Mouse (Mus musculus): Measurements from ENCODE around the gene Gltp. TPM values are rescaled to one million over a fixed set of nuclear protein-coding genes. Genes with fewer than 3 reads are reported as not detected.

Gltp gene
- polyA plus RNA-seq, 1 experiment: 134 TPM

DNA sequence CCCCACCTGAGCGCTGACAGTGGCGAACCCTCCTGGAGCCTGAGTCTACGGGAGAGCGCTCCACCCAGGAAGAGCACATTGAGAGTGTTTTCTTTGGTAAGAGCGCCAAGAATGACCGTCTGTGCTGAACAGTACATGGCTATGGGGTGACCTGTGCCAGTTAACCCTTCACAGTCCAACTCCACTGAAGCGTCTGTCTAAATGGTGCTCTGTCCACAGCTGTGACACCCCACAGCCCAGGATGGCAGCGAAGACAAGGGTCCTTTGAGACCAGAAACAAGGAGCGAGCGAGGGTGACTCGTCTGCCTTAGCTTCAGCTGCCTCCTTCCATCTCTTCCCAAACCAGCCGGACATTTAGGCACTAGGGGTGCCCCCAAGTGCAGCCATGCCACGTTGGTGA is 2.1 kb downstream of the Gltp start:
- 82% methylated on average over 13 of the region's 13 CpGs for WGBS
- Histone ChIP-seq H3K4me1 (ENCODE audit: control insufficient read depth, insufficient read depth, insufficient read length) (peaks cover 27% of the 10 kb centered on the region; the same call in 1 of the 2 replicates), H3K4me3 (ENCODE audit: extremely low read depth, insufficient read depth, insufficient read length) (no peak overlapping the region), H3K36me3 (ENCODE audit: control insufficient read depth, insufficient read depth, low read length) (no peaks in the 10 kb centered on the region), H3K27ac (ENCODE audit: insufficient read depth, low read length) (no peak overlapping the region), H3K27me3 (ENCODE audit: control insufficient read depth, insufficient read depth, low read length) (no peaks in the 10 kb centered on the region)
- TF ChIP-seq POLR2A (IDR thresholded peaks at IDR 0.05; ENCODE audit: low read depth, low read length) (no peak), CTCF (IDR thresholded peaks at IDR 0.05; ENCODE audit: extremely low read depth, insufficient read depth, insufficient read length, insufficient replicate concordance) (no peak)
- DNase-seq (ENCODE audit: low read depth in 1 of 2, low spot score in 2 of 2): no peak

DNA sequence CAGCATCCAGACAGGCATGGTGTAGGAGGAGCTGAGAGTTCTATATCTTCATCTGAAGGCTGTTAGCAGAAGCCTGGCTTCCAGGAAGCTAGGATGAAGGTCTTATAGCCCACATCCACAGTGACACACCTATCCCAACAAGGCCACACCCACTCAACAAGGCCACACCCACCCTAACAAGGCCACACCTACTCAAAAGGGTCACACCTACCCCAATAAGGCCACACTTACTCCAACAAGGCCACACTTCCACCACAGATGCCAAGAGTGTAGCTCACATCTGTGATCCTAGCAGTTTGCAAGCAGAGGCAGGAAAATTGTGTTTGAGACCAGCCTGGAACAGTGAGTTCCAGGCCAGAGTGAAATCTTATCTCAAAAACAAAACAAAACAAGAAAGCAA is 2.9 kb downstream of the Gltp start:
- H3K4me1 ChIP-seq (ENCODE audit: control insufficient read depth, insufficient read depth, insufficient read length): peaks cover 27% of the 10 kb centered on the region; the same call in 1 of the 2 replicates
- H3K27me3 ChIP-seq (ENCODE audit: control insufficient read depth, insufficient read depth, low read length): no peaks in the 10 kb centered on the region
- H3K4me3 ChIP-seq (ENCODE audit: extremely low read depth, insufficient read depth, insufficient read length): no peak overlapping the region
- H3K27ac ChIP-seq (ENCODE audit: insufficient read depth, low read length): no peak overlapping the region
- TF ChIP-seq CTCF (IDR thresholded peaks at IDR 0.05; ENCODE audit: extremely low read depth, insufficient read depth, insufficient read length, insufficient replicate concordance): no peak
- TF ChIP-seq POLR2A (IDR thresholded peaks at IDR 0.05; ENCODE audit: low read depth, low read length): no peak
- DNase-seq (ENCODE audit: low read depth in 1 of 2, low spot score in 2 of 2): no peak
- no peaks in the 10 kb centered on the region for H3K36me3 ChIP-seq (ENCODE audit: control insufficient read depth, insufficient read depth, low read length)

DNA sequence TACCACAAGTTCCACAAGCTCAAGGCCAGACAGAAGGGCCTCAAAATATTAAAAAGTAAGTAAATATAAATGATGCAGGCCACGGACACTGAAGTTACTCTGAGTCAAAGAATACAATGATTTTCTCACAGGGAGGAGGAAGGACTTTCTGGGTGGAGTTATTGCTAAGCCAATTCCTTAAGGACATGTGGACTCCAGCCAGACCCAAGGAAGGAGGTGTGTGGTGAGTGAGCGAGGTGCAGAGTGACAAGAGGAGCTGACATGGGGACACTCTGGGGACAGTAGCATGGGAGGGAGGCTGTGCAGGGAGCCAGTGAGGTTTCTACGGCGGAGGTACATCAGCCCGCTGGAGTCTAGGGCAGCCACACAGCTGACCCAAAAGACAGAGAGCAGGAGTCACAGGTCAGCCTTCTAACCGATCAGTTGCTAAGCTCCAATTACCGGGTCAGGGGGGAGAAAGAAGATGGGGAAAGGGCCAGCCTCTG is 4.0 kb downstream of the Gltp start:
- Histone ChIP-seq H3K36me3 (ENCODE audit: control insufficient read depth, insufficient read depth, low read length) (no peaks in the 10 kb centered on the region), H3K27ac (ENCODE audit: insufficient read depth, low read length) (no peak overlapping the region), H3K27me3 (ENCODE audit: control insufficient read depth, insufficient read depth, low read length) (no peaks in the 10 kb centered on the region), H3K4me3 (ENCODE audit: extremely low read depth, insufficient read depth, insufficient read length) (no peak overlapping the region), H3K4me1 (ENCODE audit: control insufficient read depth, insufficient read depth, insufficient read length) (peaks cover 30% of the 10 kb centered on the region; the same call in 1 of the 2 replicates)
- no peak for DNase-seq (ENCODE audit: low read depth in 1 of 2, low spot score in 2 of 2)
- 88% methylated on average over 7 of the region's 7 CpGs for WGBS
- TF ChIP-seq POLR2A (IDR thresholded peaks at IDR 0.05; ENCODE audit: low read depth, low read length): no peak
- no peak for TF ChIP-seq CTCF (IDR thresholded peaks at IDR 0.05; ENCODE audit: extremely low read depth, insufficient read depth, insufficient read length, insufficient replicate concordance)

DNA sequence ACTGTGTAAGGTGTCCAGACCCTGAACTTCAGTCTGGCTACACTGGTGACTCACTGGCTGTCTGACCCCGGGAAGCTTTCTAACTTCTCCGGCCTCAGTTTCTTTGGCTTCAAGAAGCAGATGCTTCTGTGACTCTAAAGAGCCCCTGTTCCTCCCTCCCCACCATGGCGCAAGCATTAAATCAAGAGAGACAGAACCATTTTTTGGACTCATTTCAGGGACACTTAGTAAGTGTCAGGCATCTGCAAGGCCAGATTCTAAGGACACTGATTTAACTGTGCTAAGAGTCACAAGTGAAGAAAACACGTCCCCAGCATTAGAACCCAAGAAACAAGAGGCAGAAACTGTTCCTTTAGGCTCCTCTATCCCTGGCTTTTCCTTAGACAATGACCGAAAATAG is 4.8 kb downstream of the Gltp start:
- WGBS: 85% methylated on average over 5 of the region's 5 CpGs
- Histone ChIP-seq H3K4me1 (ENCODE audit: control insufficient read depth, insufficient read depth, insufficient read length) (peaks cover 35% of the 10 kb centered on the region; the same call in 1 of the 2 replicates), H3K4me3 (ENCODE audit: extremely low read depth, insufficient read depth, insufficient read length) (no peak overlapping the region), H3K27ac (ENCODE audit: insufficient read depth, low read length) (no peak overlapping the region), H3K36me3 (ENCODE audit: control insufficient read depth, insufficient read depth, low read length) (no peaks in the 10 kb centered on the region), H3K27me3 (ENCODE audit: control insufficient read depth, insufficient read depth, low read length) (no peaks in the 10 kb centered on the region)
- no peak for DNase-seq (ENCODE audit: low read depth in 1 of 2, low spot score in 2 of 2)
- TF ChIP-seq POLR2A (IDR thresholded peaks at IDR 0.05; ENCODE audit: low read depth, low read length) (no peak), CTCF (IDR thresholded peaks at IDR 0.05; ENCODE audit: extremely low read depth, insufficient read depth, insufficient read length, insufficient replicate concordance) (no peak)

DNA sequence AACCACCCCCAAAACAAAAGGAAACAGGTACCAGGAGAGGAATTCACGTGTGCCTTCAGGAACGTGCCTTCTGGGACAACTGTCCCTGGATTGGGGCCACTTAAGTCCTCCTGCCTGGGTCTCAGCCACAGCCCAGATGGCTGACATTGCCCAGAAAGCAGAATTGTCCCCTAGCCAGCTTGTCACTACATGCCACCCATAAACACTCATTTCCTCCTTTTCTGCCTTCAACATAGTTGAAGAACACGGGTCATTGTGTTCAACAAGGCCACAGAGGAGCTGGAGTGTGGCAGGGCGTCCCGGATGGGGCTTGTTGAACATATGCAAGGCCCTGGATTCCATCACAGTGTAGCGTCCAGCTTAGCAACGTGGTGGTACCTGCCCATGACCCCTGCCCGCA is 9.1 kb downstream of the Gltp start:
- Histone ChIP-seq H3K4me1 (ENCODE audit: control insufficient read depth, insufficient read depth, insufficient read length) (peaks cover 35% of the 10 kb centered on the region; the same call in 1 of the 2 replicates), H3K4me3 (ENCODE audit: extremely low read depth, insufficient read depth, insufficient read length) (no peak overlapping the region), H3K36me3 (ENCODE audit: control insufficient read depth, insufficient read depth, low read length) (peaks cover 4% of the 10 kb centered on the region), H3K27ac (ENCODE audit: insufficient read depth, low read length) (peak overlapping the region; percentile 46), H3K27me3 (ENCODE audit: control insufficient read depth, insufficient read depth, low read length) (no peaks in the 10 kb centered on the region)
- TF ChIP-seq CTCF (IDR thresholded peaks at IDR 0.05; ENCODE audit: extremely low read depth, insufficient read depth, insufficient read length, insufficient replicate concordance) (no peak), POLR2A (IDR thresholded peaks at IDR 0.05; ENCODE audit: low read depth, low read length) (no peak)
- DNase-seq (ENCODE audit: low read depth in 1 of 2, low spot score in 2 of 2): no peak
- 30% methylated on average over 8 of the region's 8 CpGs for WGBS

DNA sequence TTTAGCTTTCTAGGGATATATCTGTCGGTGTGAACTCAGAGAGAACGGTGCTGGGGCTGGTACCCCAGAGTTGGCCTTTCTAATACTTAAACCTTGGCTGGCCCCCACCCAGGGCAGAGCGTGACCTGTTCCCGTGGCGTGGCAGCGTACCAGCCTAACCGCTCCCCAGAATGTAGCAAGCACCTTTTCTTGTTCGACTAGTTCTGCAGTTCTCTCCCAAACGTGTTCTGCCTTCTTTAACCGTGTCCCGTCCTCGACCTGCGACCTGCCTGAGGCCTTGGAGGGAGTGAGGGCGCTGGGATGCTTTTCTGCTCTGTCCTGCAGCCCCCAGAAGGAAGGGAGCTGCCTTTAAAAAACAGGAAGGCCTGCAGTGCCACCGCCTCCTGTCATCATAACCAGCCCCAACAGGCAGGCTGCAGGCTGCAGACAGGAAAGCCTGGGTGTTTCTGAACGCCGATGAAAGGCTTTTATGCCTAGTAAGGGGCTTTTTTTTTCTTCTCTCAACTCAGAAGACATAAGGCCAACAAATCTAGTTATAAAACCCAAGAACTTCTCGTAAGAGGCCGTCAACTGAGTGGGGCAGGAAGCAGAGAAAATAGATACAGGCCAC is 10.0 kb downstream of the Gltp start:
- peaks cover 35% of the 10 kb centered on the region; the same call in 1 of the 2 replicates for H3K4me1 ChIP-seq (ENCODE audit: control insufficient read depth, insufficient read depth, insufficient read length)
- no peak for TF ChIP-seq POLR2A (IDR thresholded peaks at IDR 0.05; ENCODE audit: low read depth, low read length)
- no peak for TF ChIP-seq CTCF (IDR thresholded peaks at IDR 0.05; ENCODE audit: extremely low read depth, insufficient read depth, insufficient read length, insufficient replicate concordance)
- peak overlapping the region; percentile 82 for H3K27ac ChIP-seq (ENCODE audit: insufficient read depth, low read length)
- DNase-seq (ENCODE audit: low read depth in 1 of 2, low spot score in 2 of 2): no peak
- H3K36me3 ChIP-seq (ENCODE audit: control insufficient read depth, insufficient read depth, low read length): peaks cover 13% of the 10 kb centered on the region
- no peaks in the 10 kb centered on the region for H3K27me3 ChIP-seq (ENCODE audit: control insufficient read depth, insufficient read depth, low read length)
- WGBS: 21% methylated on average over 19 of the region's 19 CpGs
- H3K4me3 ChIP-seq (ENCODE audit: extremely low read depth, insufficient read depth, insufficient read length): peak overlapping the region; percentile 35; the same call in 1 of the 2 replicates

Data from spleen, adult 2 months (tissue).